Mouse (Mus musculus): ENCODE results near the gene C6. TPM values are rescaled to one million over a fixed set of nuclear protein-coding genes. Genes with fewer than 3 reads are reported as not detected.

C6 gene
- 6.4 and 8.8 TPM in 2 replicates for total RNA-seq (2021)
- long read RNA-seq, partial matches to known transcripts = 2 of 9 reads
- long read RNA-seq, other reads (novel, unspliced or antisense) = 5 of 9 reads

DNA sequence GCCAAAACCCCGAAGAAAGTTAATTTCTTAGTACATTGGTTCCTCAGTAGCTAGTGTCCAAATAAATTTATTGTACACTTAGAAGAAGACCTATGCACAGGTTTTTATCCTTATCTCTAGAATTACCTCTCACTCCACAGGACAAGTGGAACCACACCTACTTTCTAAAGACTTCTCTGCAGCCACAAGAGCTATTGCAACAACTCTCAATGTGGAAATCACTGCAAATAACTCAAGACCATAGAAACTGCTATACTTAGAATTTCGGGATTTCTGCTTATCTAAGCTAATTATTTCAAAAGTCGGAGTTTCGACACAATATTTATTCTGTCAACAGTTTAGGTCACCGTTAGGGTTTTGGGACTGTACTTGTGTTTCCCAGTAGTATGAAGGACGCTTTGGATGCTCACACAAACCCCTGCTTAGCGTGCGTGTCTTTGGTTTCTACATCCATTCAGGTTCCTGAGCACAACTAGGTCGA, at the start of gene C6:
TSS of gene C6 (plus strand) at position 346 of the 481 bp plus-strand sequence.
- no peak for DNase-seq

DNA sequence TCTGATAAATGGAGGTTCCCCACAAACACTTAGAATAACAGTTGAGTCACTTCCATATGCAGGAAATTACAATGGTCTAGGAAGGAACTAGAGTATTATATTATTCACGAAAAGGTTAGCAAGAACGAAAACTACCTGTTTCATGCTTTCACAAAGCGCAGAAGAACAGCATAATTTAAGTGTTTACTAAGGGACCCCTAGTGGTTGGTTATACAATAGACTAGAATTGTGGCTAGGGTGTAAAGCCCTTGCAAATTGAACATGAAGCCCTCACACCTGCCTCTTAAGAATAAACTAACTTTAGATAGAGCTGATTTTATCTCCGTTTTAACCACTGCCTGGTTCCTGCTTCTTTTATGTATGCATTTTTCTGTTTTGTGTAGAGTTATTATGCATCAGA, 29.4 kb upstream of the C6 start:
- no peak for DNase-seq

DNA sequence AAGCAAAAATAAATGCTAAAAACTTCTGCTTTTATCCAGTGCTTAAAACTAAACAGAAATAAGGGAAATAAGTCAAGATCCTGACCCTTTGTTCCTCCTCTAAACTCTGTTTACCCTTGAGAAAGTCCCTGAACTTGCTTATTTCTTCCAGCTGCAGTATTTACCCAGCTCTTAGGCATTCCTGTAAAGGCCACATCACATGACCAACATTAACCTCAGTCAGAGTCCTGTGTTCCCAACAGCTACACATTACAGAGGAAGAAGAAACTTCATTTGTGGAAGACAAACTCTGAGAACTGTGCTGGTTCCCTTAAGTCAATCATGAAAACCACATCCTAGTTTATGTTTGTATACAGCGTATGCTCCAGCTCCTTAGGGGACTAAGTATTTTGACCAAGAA, 7.2 kb downstream of the C6 start:
- no peak for DNase-seq

DNA sequence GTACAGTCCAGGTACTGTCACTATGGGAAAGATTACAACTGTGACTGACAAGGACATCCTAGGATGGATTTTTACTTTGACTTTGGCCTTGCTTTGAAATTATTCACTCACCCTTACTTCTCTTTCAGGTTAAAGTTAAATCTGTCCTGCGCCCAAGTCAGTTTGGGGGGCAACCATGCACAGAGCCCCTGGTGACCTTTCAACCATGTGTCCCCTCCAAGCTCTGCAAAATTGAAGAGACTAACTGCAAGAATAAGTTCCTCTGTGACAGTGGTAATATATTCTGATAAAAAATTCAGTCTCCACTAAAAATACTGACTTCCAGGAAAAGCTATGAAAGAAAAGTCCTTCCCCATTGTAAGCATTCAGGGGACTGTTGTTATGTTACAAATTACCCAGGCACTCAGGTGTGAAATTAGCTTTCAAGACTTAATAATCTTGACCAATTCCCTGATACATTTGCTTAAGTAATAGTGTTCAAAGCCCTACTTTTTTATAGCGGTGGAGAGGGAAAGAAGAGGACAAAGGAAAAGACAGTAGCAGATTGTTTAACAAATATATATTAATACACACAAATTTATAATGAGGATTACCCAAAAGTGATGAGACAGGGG, 8.1 kb downstream of the C6 start:
- no peak for DNase-seq

DNA sequence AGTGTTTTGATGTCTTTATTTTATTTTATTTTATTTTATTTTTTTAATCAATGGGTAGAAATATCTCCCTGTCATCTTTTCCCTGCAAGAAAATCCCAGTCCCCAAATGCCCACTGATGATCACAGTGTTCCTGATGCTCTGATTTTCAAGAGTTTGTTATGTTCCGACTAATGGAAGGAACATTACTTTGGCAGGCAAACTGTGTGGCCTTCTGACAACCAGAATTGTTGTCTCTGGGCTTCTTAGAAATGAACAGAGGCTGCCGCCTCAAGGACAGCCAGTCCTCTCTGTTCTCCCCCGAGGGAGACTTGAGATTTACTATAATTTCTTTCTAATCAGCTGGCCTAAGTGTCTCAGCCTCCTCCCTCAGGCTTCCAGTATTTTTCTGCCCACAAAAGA, 20.7 kb downstream of the C6 start:
- DNase-seq = no peak

DNA sequence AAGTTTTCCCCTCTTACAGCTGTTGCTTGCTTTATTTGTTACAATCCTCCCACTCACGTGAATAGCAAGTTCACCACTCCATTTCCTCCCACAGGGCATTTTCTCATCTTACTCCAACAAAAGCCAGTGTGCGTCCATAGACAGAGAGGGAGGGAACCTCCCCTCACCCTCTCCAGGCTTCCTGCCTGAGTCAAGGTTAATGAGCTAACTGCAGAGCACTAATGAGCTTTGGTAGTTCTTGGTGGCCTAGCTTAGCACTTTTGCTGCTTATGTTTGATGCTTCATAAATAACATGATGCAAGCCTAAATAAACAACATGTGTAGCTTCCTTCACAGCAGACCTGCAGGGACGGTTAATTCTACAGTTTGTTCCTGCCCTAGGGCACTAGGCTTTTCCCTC, 63.4 kb downstream of the C6 start:
- no peak for DNase-seq

DNA sequence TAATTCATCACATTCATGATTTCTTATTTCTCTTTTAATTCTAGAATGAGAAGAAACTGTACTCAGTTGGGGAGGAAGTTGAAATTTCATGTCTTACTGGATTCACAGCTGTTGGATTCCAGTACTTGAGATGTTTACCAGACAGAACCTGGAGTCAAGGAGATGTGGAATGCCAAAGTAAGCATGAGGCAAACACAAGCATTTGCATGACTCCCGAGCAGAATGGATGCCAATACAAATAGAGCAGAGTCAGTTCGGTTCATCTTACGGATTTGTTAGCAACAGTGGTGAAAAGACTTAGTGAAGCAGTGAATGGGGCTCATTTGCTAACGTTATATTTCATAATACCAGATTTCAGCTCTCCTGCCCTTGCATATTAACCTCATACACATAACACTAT, 69.9 kb downstream of the C6 start:
- DNase-seq = no peak

DNA sequence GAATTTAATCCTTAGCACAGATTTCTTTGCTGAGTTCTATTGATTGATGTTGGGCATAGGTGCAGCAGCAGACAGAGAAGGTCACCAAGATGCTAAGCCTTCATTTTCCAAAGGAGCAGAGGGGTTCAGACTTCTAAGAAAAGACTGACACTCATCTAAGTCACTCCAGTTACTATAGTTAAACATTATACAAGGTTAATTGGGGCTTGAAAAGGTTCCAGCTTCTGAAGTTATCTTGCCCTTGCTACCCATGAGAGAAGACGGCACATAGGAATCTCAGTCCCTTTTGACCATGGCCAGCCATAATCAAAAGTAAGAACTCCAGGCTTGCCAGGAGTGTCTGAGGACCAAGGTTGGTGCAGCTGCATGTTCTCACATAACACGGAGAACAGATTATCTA, 77.3 kb downstream of the C6 start:
- no peak for DNase-seq

DNA sequence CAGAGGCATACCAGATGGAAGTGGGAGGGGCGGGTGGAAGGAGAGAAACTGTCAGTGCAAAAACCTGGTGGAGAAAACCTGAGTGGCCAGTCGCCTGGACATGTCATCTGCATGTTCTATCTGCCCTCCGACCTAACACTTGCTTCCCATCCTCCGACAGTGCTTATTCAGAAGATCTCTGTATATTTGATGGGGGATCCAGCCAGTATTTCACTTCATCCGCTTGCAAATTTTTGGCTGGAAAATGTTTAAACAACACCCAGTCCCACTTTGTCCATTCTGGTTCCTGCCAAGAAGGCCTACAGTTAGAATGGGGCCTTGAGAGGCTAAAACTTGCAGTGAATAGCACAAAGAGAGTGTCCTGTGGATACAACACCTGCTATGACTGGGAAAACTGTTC, 81.2 kb downstream of the C6 start:
- no peak for DNase-seq

DNA sequence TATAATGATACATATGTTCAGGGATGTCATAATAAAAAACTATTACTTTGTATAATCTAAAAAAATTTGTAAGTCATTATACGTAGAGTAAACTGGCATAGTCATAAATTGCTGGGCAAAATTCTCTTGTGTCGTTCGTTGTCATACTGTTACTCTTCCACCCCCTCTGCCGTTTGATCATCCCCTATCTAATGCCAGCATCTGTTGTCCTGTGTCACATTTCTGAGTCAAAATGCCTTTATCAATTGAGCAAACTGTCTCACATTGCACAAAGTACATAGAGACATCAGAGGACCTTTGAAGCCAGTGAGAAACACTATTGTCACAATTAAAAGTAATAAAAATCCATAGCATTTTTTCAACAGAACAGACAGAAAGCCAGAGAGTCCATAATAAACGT, 88.0 kb downstream of the C6 start:
- DNase-seq = no peak

DNA sequence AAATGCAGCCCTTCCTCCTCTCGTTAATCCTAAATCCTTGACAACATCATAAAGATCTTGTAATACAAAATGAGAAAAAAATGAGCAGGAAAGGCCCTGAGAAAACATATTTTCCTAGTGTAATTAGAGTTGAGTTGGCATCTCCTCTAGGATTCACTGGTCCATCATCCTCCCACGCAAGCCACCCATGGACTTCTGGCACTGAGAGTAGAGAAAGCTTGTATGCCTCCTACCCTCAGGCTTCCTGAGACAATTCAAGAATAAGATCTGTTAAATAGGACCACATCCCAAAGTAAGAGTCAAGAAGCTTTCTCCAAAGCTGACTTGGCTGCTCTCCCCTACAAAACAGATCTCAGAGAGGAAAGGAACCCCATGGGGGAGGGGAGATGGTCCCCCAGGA, 88.7 kb downstream of the C6 start:
- DNase-seq = no peak

DNA sequence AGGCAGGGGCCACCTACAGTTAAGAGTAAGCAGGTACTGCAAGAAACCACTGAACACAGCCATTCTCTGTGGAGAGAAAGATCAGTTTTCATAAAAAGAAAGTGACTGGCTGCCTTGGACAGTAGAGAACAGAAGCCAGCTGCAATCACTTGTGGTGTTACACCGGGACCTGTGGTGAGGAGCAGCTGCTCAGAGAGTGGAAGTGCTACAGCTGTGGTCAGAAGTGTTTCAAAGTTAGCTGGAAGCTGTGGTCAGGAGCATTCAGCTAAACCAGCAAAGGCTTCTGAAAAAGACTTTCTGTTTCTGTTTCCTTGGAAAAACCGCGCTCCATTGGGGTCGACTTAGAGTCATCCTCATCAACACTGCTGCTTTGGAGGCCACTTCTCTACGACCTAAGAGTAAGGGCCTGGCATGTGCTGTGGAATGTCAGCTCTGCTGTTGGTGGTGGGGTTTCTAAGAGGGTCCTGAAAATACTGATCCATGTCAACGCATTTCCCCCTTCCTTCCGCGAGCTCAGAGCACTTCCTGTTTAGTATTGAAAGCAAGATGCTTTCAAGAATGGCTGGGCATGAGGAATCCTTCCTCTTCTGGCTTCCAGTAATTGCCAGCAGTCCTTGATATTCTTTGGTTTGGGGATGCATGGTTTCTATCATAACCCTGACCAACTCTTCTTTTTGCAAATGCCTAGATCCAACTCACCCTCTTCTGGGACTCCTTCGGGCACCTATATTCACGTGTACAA, 89.9 kb downstream of the C6 start:
- DNase-seq = no peak

DNA sequence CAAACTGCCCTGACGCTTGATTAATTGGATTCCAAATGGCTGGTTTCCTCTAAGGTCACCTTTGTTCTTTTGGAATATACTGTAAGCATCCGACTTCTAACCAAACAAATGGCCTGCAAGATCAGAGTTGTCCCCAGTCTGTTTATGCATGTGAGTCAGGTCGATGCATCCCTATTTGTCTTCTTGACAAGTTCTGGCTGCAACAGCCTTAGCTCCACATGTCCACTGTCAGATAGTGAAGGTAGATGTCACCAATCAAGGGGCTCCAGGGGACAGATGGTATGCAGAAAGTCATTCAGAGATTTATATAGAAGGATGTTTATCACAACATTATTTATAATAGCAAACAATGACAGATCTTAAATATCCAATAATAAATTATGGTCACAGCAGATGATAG, 91.5 kb downstream of the C6 start:
- no peak for DNase-seq

DNA sequence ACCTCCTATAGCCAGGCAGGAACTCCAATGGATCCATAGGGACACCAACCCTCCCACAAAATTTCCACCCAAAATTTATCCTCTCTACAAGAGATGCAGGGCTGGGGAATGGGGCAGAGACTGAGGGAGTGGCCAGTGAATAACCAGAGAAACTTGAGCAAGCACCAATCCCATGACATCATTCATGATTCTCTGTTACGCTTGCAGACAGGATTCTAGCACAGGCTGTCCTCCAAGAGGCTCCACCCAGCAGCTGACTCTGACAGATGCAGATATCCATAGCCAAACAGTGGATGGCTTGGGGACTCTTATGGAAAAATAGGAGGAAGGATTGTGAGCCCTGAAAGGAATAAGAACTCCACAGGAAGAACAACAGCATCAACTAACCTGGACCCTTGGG, 94.2 kb downstream of the C6 start:
- DNase-seq = no peak

DNA sequence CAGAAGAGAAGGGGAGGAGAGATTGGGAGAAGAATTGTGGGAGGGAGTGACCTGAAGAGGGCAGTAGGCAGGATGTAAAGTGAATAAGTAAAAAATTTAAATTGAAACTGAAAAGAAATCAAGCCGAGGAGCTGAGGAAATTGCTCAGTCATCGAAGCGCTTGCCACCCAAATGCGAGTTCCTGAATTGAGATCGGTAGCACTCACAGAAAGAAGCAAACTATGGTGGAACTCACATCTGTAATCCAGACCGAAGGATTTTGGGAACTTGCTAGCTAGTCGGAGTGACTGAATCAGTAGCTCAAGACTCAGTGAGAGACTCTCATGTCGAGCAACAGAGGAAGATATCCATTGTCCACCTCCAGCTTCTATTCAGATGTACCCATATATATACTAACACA, 94.8 kb downstream of the C6 start:
- DNase-seq = no peak

DNA sequence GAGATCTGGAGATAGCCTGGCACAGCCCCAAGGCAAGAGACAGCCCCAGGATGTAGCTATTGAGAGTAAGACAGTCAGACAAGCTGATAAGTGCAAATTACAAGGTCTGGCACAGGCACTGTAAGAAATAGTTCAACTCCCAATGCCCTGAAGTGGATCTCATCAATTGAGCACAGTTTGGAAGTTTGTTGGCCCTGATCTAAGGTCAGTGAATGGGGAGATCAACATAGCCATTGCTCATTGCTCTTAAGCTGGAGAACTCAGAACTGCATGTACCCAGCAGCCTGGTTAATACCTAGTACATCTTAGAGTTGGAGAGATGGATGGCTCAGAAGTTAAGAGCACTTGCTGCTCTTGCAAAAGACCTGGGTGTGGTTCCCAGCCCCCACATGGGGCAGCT, 100.8 kb downstream of the C6 start:
- DNase-seq = no peak

DNA sequence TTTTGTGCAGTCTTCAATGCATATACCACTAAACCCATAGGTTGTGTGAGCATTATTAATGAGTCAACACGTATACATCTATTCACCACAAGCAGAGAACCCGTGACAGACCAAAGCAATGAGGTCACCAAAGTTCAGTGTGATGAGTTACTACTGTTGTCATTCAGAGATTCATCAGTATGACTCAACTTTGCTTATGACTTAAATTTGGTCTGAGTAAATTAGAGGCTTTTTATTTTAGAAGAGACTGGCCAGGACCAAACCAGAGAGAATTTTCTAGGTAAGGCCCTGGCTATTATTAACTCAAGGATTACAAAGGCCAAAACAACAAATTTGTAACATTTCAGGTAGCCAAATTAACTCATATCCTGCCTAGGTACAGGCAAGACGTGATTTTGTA, 109.4 kb downstream of the C6 start:
- no peak for DNase-seq

DNA sequence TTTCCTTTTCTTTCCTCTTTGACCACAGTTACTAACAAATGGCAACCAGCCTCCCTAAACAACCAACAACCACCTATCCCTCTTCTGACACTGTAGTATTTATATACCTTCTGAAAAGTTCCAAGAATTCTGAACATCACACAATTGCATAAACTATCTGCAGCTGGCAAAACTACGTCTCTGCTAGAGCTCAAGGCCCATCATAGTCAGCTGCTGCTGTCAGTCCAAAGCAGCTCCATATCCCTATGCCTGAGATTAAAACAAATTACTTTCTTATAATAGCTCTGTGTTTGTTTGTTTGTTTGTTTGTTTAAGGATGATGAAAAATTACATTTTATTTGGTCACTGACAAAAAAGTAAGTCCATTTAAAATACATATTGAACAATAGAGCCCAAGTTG, 123.0 kb downstream of the C6 start:
- DNase-seq = no peak

Other genes starting within 250 kb of the C6 start
- gene Mroh2b, start 171.6 kb downstream of the C6 start, total RNA-seq (2021) = not detected in 2 replicates